Mouse (Mus musculus): ENCODE data around the gene Omg.

Gene Omg

GRCm38 (mm10) chr11:79503845-79504244 lies at the start of gene Omg:
Omg (minus strand) TSS chr11:79504084.
- CTCF ChIA-PET = interaction anchor here in 1 of 4 experiments (0.6 kb wide), 1 partner anchor 264 kb away, joined by 8 read pairs; no protein-coding TSS in a partner anchor
- POLR2A ChIA-PET = interaction anchor here (0.6 to 1.3 kb wide), 7 partner anchors 10 to 777 kb away, joined by 3 to 5 read pairs (median 4); no protein-coding TSS in a partner anchor

- ChIA-PET POLR2A (interaction anchor here in 2 of 4 experiments (0.6 to 0.9 kb wide), 3 partner anchors 14 to 202 kb away, joined by 3 read pairs; no protein-coding TSS in a partner anchor), CTCF (interaction anchor here in 2 of 4 experiments (0.6 to 0.8 kb wide), 2 partner anchors 8 to 347 kb away, joined by 3 read pairs; no protein-coding TSS in a partner anchor)
Observed at GRCm38 (mm10) chr11:79552622-79553021, 48.7 kb upstream of the Omg start.

GRCm38 (mm10) chr11:79536293-79536692 lies 32.4 kb upstream of the Omg start:
- POLR2A ChIA-PET = no interaction called here
- CTCF ChIA-PET = interaction anchor here in 1 of 4 experiments (0.7 kb wide), 1 partner anchor 613 kb away, joined by 3 read pairs; no protein-coding TSS in a partner anchor

- CTCF ChIA-PET = no interaction called here
- POLR2A ChIA-PET = no interaction called here
Observed at GRCm38 (mm10) chr11:79535554-79535953, 31.7 kb upstream of the Omg start.

- CTCF ChIA-PET = no interaction called here
- POLR2A ChIA-PET = no interaction called here
Observed at GRCm38 (mm10) chr11:79533950-79534690, 30.2 kb upstream of the Omg start.

- ChIA-PET POLR2A (no interaction called here), CTCF (no interaction called here)
Observed at GRCm38 (mm10) chr11:79533311-79533710, 29.4 kb upstream of the Omg start.

GRCm38 (mm10) chr11:79531485-79531884 lies 27.6 kb upstream of the Omg start:
- CTCF ChIA-PET = interaction anchor here in 1 of 4 experiments (0.5 kb wide), 1 partner anchor 9 kb away, joined by 3 read pairs; no protein-coding TSS in a partner anchor
- POLR2A ChIA-PET = interaction anchor here in 1 of 4 experiments (0.5 kb wide), 1 partner anchor 401 kb away, joined by 3 read pairs; no protein-coding TSS in a partner anchor

- CTCF ChIA-PET = no interaction called here
- POLR2A ChIA-PET = no interaction called here
Observed at GRCm38 (mm10) chr11:79530774-79531173, 26.9 kb upstream of the Omg start.

- ChIA-PET CTCF (no interaction called here), POLR2A (no interaction called here)
Observed at GRCm38 (mm10) chr11:79530333-79530761, 26.5 kb upstream of the Omg start, which contains the start of the genes Evi2 and Evi2a. Evi2 (minus strand) TSS chr11:79530589. Evi2a (minus strand) TSS chr11:79530609.

GRCm38 (mm10) chr11:79529736-79530135 lies 25.9 kb upstream of the Omg start:
- ChIA-PET CTCF (no interaction called here), POLR2A (no interaction called here)

GRCm38 (mm10) chr11:79529226-79529625 lies 25.3 kb upstream of the Omg start:
- POLR2A ChIA-PET = no interaction called here
- CTCF ChIA-PET = no interaction called here

- ChIA-PET POLR2A (no interaction called here), CTCF (no interaction called here)
Observed at GRCm38 (mm10) chr11:79528601-79529000, 24.7 kb upstream of the Omg start.

GRCm38 (mm10) chr11:79527739-79528384 lies 24.0 kb upstream of the Omg start:
- POLR2A ChIA-PET = no interaction called here

GRCm38 (mm10) chr11:79527015-79527738 lies 23.3 kb upstream of the Omg start:
- POLR2A ChIA-PET = no interaction called here
- CTCF ChIA-PET = no interaction called here

More at GRCm38 (mm10) chr11:79527739-79528384, 24.0 kb upstream of the Omg start:
- CTCF ChIA-PET = no interaction called here

GRCm38 (mm10) chr11:79526549-79526948 lies 22.7 kb upstream of the Omg start:
- ChIA-PET POLR2A (no interaction called here), CTCF (no interaction called here)

- POLR2A ChIA-PET = interaction anchor here in 1 of 4 experiments (0.6 kb wide), 1 partner anchor 700 kb away, joined by 3 read pairs; no protein-coding TSS in a partner anchor
- CTCF ChIA-PET = no interaction called here
Observed at GRCm38 (mm10) chr11:79524310-79524575, 20.4 kb upstream of the Omg start.

GRCm38 (mm10) chr11:79523560-79524309 lies 19.9 kb upstream of the Omg start, which contains the start of gene Evi2b:
Evi2b (minus strand) TSS chr11:79523762.
- POLR2A ChIA-PET = interaction anchor here in 1 of 4 experiments (0.6 kb wide), 1 partner anchor 700 kb away, joined by 3 read pairs; no protein-coding TSS in a partner anchor

GRCm38 (mm10) chr11:79522944-79523343 lies 19.1 kb upstream of the Omg start:
- POLR2A ChIA-PET = no interaction called here
- CTCF ChIA-PET = no interaction called here

More at GRCm38 (mm10) chr11:79523560-79524309, 19.9 kb upstream of the Omg start, which contains the start of gene Evi2b:
- CTCF ChIA-PET = no interaction called here

- ChIA-PET CTCF (interaction anchor here in 2 of 4 experiments (0.7 kb wide), 2 partner anchors 10 to 1235 kb away, joined by 3 to 13 read pairs; no protein-coding TSS in a partner anchor), POLR2A (no interaction called here)
Observed at GRCm38 (mm10) chr11:79521930-79522329, 18.0 kb upstream of the Omg start.
